Mouse (Mus musculus): Measurements from ENCODE around the gene Neurod2. TPM values are rescaled to one million over a fixed set of nuclear protein-coding genes. Genes with fewer than 3 reads are reported as not detected.

Neurod2 gene
- polyA plus RNA-seq, 1 experiment = not detected

DNA sequence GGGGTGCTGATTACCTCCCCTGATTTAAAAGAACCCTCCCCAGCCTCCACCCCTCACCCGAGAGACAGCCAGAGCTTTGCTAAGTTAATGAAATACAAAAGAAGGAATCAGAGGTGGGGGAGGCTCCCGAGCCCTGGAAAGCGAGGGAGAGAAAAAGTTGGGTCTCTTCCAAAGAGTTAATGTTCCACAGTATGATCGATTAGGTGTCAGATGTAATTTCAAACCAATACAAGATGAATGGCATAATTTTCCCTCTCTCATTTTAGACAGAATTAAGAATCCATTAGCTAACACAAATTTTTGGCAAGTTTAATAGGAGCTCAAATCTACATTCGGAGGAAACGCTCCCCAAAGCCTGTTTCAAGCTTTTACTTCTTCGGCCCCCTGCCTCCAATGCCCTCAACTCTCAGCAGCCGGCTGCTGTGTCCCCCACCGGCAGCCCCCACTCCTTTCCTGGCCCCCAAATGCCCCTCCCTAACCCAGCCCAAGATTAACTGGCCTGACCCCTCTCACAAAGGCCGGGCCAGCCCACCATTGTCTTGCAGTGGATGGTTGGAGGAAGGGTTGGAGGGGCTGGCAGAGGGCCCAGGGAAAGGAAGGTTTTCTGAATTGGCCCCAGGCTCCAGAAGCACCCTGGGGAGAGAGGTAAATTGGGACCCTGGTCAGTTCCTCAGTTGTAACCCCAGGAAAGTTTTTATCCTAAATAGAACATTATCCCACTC, 30.8 kb downstream of the Neurod2 start:
- H3K4me1 ChIP-seq (ENCODE audit: control insufficient read depth, insufficient read depth, low read length) = peaks cover 12% of the 10 kb centered on the region
- H3K27ac ChIP-seq (ENCODE audit: control insufficient read depth, insufficient read depth, low read depth, low read length) = no peak overlapping the region
- no peak overlapping the region for H3K4me3 ChIP-seq (ENCODE audit: control insufficient read depth, low read depth, low read length)
- TF ChIP-seq POLR2A (IDR thresholded peaks at IDR 0.05; ENCODE audit: control insufficient read depth, low read depth, low read length) (no peak), CTCF (IDR thresholded peaks at IDR 0.05; ENCODE audit: control insufficient read depth, insufficient read depth, insufficient replicate concordance, low read depth, low read length) (no peak)
- no peaks in the 10 kb centered on the region for H3K36me3 ChIP-seq (ENCODE audit: control insufficient read depth, insufficient read depth, low read length)
- no peaks in the 10 kb centered on the region for H3K27me3 ChIP-seq (ENCODE audit: control insufficient read depth, insufficient read depth, low read length)

DNA sequence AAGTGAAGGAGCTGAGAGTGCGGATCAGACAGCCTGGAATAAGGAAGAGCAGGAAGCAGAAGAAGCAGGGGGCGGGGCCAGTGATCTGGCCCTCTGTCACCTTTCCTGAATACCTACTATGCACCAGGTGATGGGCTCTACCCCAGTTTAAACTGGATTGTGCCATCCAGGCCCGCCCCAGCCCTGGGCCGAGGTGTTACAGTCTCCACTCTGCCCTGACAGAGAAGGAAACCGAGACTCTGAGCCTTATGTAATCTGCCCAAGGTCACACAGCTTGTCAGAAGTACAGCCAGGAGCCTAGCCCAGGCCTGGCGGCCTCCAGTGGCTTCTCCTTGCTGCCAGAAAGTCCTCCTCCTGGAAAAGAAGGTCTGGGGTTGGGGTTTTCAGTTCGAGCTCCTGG, 31.7 kb downstream of the Neurod2 start:
- H3K4me1 ChIP-seq (ENCODE audit: control insufficient read depth, insufficient read depth, low read length) = peaks cover 12% of the 10 kb centered on the region
- H3K4me3 ChIP-seq (ENCODE audit: control insufficient read depth, low read depth, low read length) = no peak overlapping the region
- H3K36me3 ChIP-seq (ENCODE audit: control insufficient read depth, insufficient read depth, low read length) = no peaks in the 10 kb centered on the region
- H3K27me3 ChIP-seq (ENCODE audit: control insufficient read depth, insufficient read depth, low read length) = no peaks in the 10 kb centered on the region
- no peak overlapping the region for H3K27ac ChIP-seq (ENCODE audit: control insufficient read depth, insufficient read depth, low read depth, low read length)
- no peak; the same call in 1 of the 2 replicates for TF ChIP-seq POLR2A (IDR thresholded peaks at IDR 0.05; ENCODE audit: control insufficient read depth, low read depth, low read length)
- no peak for TF ChIP-seq CTCF (IDR thresholded peaks at IDR 0.05; ENCODE audit: control insufficient read depth, insufficient read depth, insufficient replicate concordance, low read depth, low read length)

DNA sequence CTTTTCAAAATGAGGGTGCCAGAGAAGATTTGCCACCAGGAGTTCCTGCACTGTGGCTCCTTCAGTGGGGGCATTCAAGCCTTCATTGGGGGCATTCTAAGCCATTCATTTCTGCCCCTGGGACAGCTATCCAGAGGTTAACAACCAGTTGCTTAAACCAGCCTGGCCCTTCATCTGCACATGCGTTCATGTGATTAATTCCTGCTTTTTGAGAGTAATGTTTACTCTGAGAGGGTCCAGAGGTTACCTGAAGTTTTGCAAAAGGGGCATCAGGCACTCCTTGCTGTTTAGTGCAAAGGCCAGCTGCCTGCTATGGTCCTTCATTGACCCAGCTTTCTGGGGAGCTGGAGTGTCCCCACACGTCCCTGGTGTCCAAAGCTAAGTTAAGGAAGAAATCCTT, 32.5 kb downstream of the Neurod2 start:
- no peak overlapping the region for H3K4me3 ChIP-seq (ENCODE audit: control insufficient read depth, low read depth, low read length)
- H3K36me3 ChIP-seq (ENCODE audit: control insufficient read depth, insufficient read depth, low read length) = no peaks in the 10 kb centered on the region
- H3K27me3 ChIP-seq (ENCODE audit: control insufficient read depth, insufficient read depth, low read length) = no peaks in the 10 kb centered on the region
- H3K4me1 ChIP-seq (ENCODE audit: control insufficient read depth, insufficient read depth, low read length) = peaks cover 12% of the 10 kb centered on the region
- H3K27ac ChIP-seq (ENCODE audit: control insufficient read depth, insufficient read depth, low read depth, low read length) = no peak overlapping the region
- TF ChIP-seq POLR2A (IDR thresholded peaks at IDR 0.05; ENCODE audit: control insufficient read depth, low read depth, low read length) (no peak), CTCF (IDR thresholded peaks at IDR 0.05; ENCODE audit: control insufficient read depth, insufficient read depth, insufficient replicate concordance, low read depth, low read length) (no peak)

DNA sequence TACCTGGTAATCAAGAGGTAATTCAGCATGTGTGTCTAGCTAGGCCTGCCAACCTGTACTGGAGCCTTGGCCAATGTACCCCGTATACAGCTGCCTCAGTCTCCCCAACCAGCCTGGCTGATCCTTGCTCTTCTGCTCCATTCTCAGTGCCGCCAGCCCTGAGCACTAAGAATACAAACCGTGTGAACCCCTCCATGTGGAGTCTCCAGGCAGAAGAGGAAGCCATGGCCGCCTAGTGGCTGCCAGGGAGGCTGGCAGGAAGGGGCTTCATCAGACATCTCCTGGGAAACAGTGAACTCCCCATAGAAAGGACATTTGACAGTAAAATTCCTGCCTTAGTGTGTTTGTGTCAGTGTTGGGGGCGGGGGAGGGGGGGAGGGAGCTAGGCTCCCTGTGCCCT, 33.2 kb downstream of the Neurod2 start:
- no peak for TF ChIP-seq CTCF (IDR thresholded peaks at IDR 0.05; ENCODE audit: control insufficient read depth, insufficient read depth, insufficient replicate concordance, low read depth, low read length)
- TF ChIP-seq POLR2A (IDR thresholded peaks at IDR 0.05; ENCODE audit: control insufficient read depth, low read depth, low read length) = no peak
- Histone ChIP-seq H3K27me3 (ENCODE audit: control insufficient read depth, insufficient read depth, low read length) (no peaks in the 10 kb centered on the region), H3K4me1 (ENCODE audit: control insufficient read depth, insufficient read depth, low read length) (peaks cover 15% of the 10 kb centered on the region), H3K27ac (ENCODE audit: control insufficient read depth, insufficient read depth, low read depth, low read length) (no peak overlapping the region), H3K4me3 (ENCODE audit: control insufficient read depth, low read depth, low read length) (peak overlapping the region; percentile 57), H3K36me3 (ENCODE audit: control insufficient read depth, insufficient read depth, low read length) (no peaks in the 10 kb centered on the region)

DNA sequence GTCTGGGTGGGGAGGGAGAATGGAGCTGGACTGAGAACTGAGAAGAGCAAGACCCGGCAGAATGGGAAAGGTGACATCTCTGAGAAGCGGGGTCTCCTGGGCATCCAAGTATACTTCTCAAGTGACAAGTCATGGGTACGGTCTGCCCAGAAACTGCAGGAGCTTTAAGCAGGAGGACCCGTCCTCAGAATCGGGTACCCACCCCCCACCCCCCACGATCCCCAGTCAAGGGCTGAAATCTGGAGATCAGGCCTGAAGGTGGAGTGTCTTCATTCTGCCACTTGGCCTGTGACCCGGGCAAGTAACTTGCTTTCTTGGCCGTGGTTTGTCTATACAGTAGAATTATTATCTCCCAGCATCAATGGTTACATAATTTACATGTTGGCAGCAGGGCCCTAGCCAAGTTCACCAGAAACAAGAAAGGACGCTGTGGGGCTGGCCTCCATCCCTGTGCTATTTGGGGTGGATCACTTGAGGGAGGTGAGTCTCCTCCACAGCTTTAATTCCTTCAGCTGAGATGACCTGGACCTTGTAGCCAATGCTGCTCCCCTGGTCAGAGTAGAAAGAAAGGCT, 34.3 kb downstream of the Neurod2 start:
- H3K27me3 ChIP-seq (ENCODE audit: control insufficient read depth, insufficient read depth, low read length) = no peaks in the 10 kb centered on the region
- no peak for TF ChIP-seq CTCF (IDR thresholded peaks at IDR 0.05; ENCODE audit: control insufficient read depth, insufficient read depth, insufficient replicate concordance, low read depth, low read length)
- no peak for TF ChIP-seq POLR2A (IDR thresholded peaks at IDR 0.05; ENCODE audit: control insufficient read depth, low read depth, low read length)
- H3K4me1 ChIP-seq (ENCODE audit: control insufficient read depth, insufficient read depth, low read length) = peaks cover 15% of the 10 kb centered on the region
- no peak overlapping the region; the same call in 1 of the 2 replicates for H3K27ac ChIP-seq (ENCODE audit: control insufficient read depth, insufficient read depth, low read depth, low read length)
- H3K36me3 ChIP-seq (ENCODE audit: control insufficient read depth, insufficient read depth, low read length) = no peaks in the 10 kb centered on the region
- peak overlapping the region; percentile 91 for H3K4me3 ChIP-seq (ENCODE audit: control insufficient read depth, low read depth, low read length)

DNA sequence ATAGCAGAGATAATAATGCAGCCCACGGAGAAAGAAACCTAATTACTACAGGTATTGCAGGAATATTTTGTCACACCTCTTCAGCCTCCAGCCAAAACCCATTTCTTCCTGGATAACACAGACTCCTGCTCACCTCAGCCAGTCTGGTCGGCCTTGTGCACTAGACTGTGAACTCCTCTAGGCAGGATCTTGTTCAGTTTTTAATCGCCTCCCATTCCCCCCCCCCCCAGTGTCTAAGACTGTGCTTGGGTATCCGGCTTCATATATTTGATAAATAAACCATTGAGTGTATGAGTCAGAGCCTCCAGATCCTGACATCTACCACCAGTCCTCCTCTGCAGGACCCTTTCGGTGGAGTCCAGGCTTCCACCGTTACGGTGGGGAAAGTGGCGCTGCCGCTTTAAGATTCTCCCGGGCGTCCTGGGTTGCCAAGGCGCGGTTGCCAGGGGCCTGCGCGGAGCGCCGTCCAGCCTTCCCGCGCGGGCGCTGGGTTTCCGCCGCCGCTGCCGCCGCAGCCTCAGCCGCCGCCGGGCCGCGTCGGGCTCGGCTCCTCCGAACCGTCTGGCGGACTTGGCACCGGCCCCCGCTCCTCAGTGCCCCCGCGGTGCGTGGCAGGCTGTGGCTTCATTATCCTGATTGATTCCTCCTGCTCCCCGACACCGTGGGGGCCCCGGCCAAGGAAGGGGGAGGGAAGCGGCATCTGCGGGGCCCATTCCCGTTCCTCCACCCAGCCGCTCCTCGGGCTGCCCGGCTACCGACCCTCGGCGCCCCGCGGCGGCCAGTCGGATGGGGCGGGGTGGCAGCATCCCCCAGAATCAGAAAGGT, 35.0 kb downstream of the Neurod2 start:
- peaks cover 15% of the 10 kb centered on the region for H3K4me1 ChIP-seq (ENCODE audit: control insufficient read depth, insufficient read depth, low read length)

DNA sequence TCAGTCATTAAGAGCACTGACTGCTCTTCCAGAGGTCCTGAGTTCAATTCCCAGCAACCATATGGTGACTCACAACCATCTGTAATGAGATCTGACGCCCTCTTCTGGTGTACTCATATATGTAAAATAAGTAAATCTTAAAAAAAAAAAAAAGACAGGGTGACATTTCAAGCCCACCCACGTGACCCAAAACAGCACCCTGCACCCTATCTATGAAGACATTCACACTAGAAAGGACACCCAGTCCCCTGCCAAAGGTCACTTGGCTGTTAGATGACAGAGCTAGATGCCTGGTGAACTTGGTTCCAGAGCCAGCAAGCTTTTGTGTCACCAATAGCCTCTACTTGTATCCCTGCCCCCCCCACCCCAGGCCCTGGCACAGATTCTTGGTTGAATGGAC, 36.4 kb downstream of the Neurod2 start:
- TF ChIP-seq CTCF (IDR thresholded peaks at IDR 0.05; ENCODE audit: control insufficient read depth, insufficient read depth, insufficient replicate concordance, low read depth, low read length) (no peak), POLR2A (IDR thresholded peaks at IDR 0.05; ENCODE audit: control insufficient read depth, low read depth, low read length) (no peak)
- no peaks in the 10 kb centered on the region for H3K27me3 ChIP-seq (ENCODE audit: control insufficient read depth, insufficient read depth, low read length)

More for the DNA sequence above, 35.0 kb downstream of the Neurod2 start:
- Histone ChIP-seq H3K27ac (ENCODE audit: control insufficient read depth, insufficient read depth, low read depth, low read length) (peak overlapping the region; percentile 68), H3K4me3 (ENCODE audit: control insufficient read depth, low read depth, low read length) (peak overlapping the region; percentile 91), H3K27me3 (ENCODE audit: control insufficient read depth, insufficient read depth, low read length) (no peaks in the 10 kb centered on the region), H3K36me3 (ENCODE audit: control insufficient read depth, insufficient read depth, low read length) (no peaks in the 10 kb centered on the region)
- peak; percentile 55 for TF ChIP-seq POLR2A (IDR thresholded peaks at IDR 0.05; ENCODE audit: control insufficient read depth, low read depth, low read length)
- TF ChIP-seq CTCF (IDR thresholded peaks at IDR 0.05; ENCODE audit: control insufficient read depth, insufficient read depth, insufficient replicate concordance, low read depth, low read length) = no peak

More for the DNA sequence above, 36.4 kb downstream of the Neurod2 start:
- H3K27ac ChIP-seq (ENCODE audit: control insufficient read depth, insufficient read depth, low read depth, low read length) = no peak overlapping the region
- no peaks in the 10 kb centered on the region for H3K36me3 ChIP-seq (ENCODE audit: control insufficient read depth, insufficient read depth, low read length)
- H3K4me3 ChIP-seq (ENCODE audit: control insufficient read depth, low read depth, low read length) = peak overlapping the region; percentile 91
- peaks cover 13% of the 10 kb centered on the region for H3K4me1 ChIP-seq (ENCODE audit: control insufficient read depth, insufficient read depth, low read length)
